Mouse (Mus musculus) CH12.LX (cell line): ENCODE measurements at regions not wholly inside any gene's neighbourhood (a gene's known extent, or its start where the extent isn't known, plus 50 kb on each side); places are given as distances from the start of the nearest gene placed in this dataset.
"Not testable (repeated sequence)": the region's sequence is repeated elsewhere in the genome, so short reads cannot be mapped to it uniquely, and the experiment has no call there.

Experiments used
- DNase-seq: peaks from one replicate; pipeline ENCODE4 v3.0.0-alpha.2; 2013; ENCODE audit errors: extremely low read depth
- H3K27ac ChIP-seq: 2 replicates; pipeline ENCODE4 v1.5.1; 2012; ENCODE audit warnings: low read depth, mild to moderate bottlenecking, control low read depth, moderate library complexity; ENCODE audit not compliant: insufficient read depth
- H3K27me3 ChIP-seq: replicated peaks from 2 replicates; pipeline ENCODE3; 2012; ENCODE audit warnings: inconsistent platforms
- H3K36me3 ChIP-seq, 2 experiments: replicated peaks in 1 of 2; 2 replicates each; pipeline versions ENCODE3 to v1.6.1; 2012; ENCODE audit warnings: inconsistent platforms in 1 of 2, low read length in 1 of 2, mild to moderate bottlenecking in 1 of 2, mixed read lengths in 1 of 2, moderate library complexity in 1 of 2; ENCODE audit not compliant: control insufficient read depth in 1 of 2, insufficient read depth in 1 of 2
- H3K4me1 ChIP-seq, 2 experiments: 2 replicates each; pipeline ENCODE4 v1.6.1; 2012; ENCODE audit warnings: inconsistent platforms in 1 of 2, moderate library complexity in 1 of 2; ENCODE audit not compliant: insufficient read depth in 2 of 2, control insufficient read depth in 1 of 2
- H3K4me2 ChIP-seq: 2 replicates; pipeline ENCODE4 v1.6.1; 2012; ENCODE audit warnings: low read depth, mild to moderate bottlenecking, control low read depth; ENCODE audit not compliant: poor library complexity, insufficient read depth, severe bottlenecking
- H3K4me3 ChIP-seq, 3 experiments: fragments of 150-350 bp in 1 of 3; sonication (generic) in 1 of 3; replicated peaks in 1 of 3; 2 replicates each; pipeline versions ENCODE3 to v1.5.1; 2011 to 2012; ENCODE audit warnings: low read depth in 2 of 3, low read length in 2 of 3, mild to moderate bottlenecking in 2 of 3, moderate library complexity in 2 of 3, control low read depth in 1 of 3, improper control_type of control experiment in 1 of 3, inconsistent platforms in 1 of 3, mixed read lengths in 1 of 3; ENCODE audit not compliant: poor library complexity in 1 of 3
- H3K79me2 ChIP-seq: replicated peaks from 2 replicates; pipeline ENCODE4 v1.6.1; 2012; ENCODE audit warnings: mild to moderate bottlenecking, moderate library complexity; ENCODE audit not compliant: control insufficient read depth, poor library complexity, insufficient read depth, severe bottlenecking; ENCODE audit errors: extremely low read depth
- H3K9ac ChIP-seq: 2 replicates; pipeline ENCODE4 v1.6.1; 2012; ENCODE audit warnings: low read depth, mild to moderate bottlenecking, control low read depth, moderate library complexity; ENCODE audit not compliant: insufficient read depth
- H3K9me3 ChIP-seq: replicated peaks from 2 replicates; pipeline ENCODE3; 2012; ENCODE audit warnings: low read length, inconsistent platforms, mixed read lengths
- CHD2 ChIP-seq: IDR thresholded peaks from 2 replicates; pipeline ENCODE4 v1.6.1; 2011; ENCODE audit warnings: low read length, improper control_type of control experiment
- CTCF ChIP-seq, 2 experiments: IDR thresholded peaks in 1 of 2; conservative IDR thresholded peaks in 1 of 2; 2 replicates each; pipeline ENCODE4 v1.5.1; 2011 to 2012; ENCODE audit warnings: low read depth in 2 of 2, low read length in 2 of 2, improper control_type of control experiment in 1 of 2, inconsistent platforms in 1 of 2, mild to moderate bottlenecking in 1 of 2, moderate library complexity in 1 of 2
- E2F4 ChIP-seq: IDR thresholded peaks from 2 replicates; pipeline ENCODE4 v1.6.1; 2011; ENCODE audit warnings: low read depth, low read length, improper control_type of control experiment; ENCODE audit not compliant: insufficient replicate concordance
- ELF1 ChIP-seq: IDR thresholded peaks from 2 replicates; pipeline ENCODE4 v1.6.1; 2014; ENCODE audit warnings: low read depth, mild to moderate bottlenecking, inconsistent platforms, low read length, improper control_type of control experiment
- GABPA ChIP-seq: IDR thresholded peaks from 2 replicates; pipeline ENCODE4 v1.6.1; 2012; ENCODE audit warnings: low read depth, low read length, improper control_type of control experiment, inconsistent platforms; ENCODE audit not compliant: insufficient replicate concordance
- JUN ChIP-seq: IDR thresholded peaks from 2 replicates; pipeline ENCODE4 v1.6.1; 2011; ENCODE audit warnings: low read depth, mild to moderate bottlenecking, low read length, improper control_type of control experiment, moderate library complexity; ENCODE audit not compliant: insufficient read depth
- MEF2A ChIP-seq: IDR thresholded peaks from 2 replicates; pipeline ENCODE4 v1.6.1; 2014; ENCODE audit warnings: low read depth, mild to moderate bottlenecking, inconsistent platforms, low read length, improper control_type of control experiment, borderline replicate concordance
- NELFE ChIP-seq: IDR thresholded peaks from 2 replicates; pipeline ENCODE4 v1.6.1; 2011; ENCODE audit warnings: low read depth, low read length, improper control_type of control experiment
- PAX5 ChIP-seq: IDR thresholded peaks from 2 replicates; pipeline ENCODE4 v1.6.1; 2012; ENCODE audit warnings: low read length, inconsistent platforms, mixed read lengths
- RAD21 ChIP-seq: IDR thresholded peaks from 2 replicates; pipeline ENCODE4 v1.6.1; 2011; ENCODE audit warnings: low read depth, mild to moderate bottlenecking, low read length, improper control_type of control experiment, moderate library complexity
- TBP ChIP-seq: conservative IDR thresholded peaks from 2 replicates; pipeline ENCODE4 v1.6.1; 2011; ENCODE audit warnings: low read depth, low read length, improper control_type of control experiment
- UBTF ChIP-seq: IDR thresholded peaks from 2 replicates; pipeline ENCODE4 v1.6.1; 2012; ENCODE audit warnings: low read depth, mild to moderate bottlenecking, inconsistent platforms, low read length, improper control_type of control experiment, moderate library complexity
- USF1 ChIP-seq: IDR thresholded peaks from 2 replicates; pipeline ENCODE4 v1.6.1; 2014; ENCODE audit warnings: low read depth, mild to moderate bottlenecking, inconsistent platforms, low read length, improper control_type of control experiment
- ZKSCAN1 ChIP-seq: IDR thresholded peaks from 2 replicates; pipeline ENCODE4 v1.6.1; 2012; ENCODE audit warnings: low read depth, inconsistent platforms, low read length, improper control_type of control experiment, borderline replicate concordance
- dilution Hi-C: fragments of 300-500 bp; cut with MboI; formaldehyde crosslinking; loops from 2 replicates; pipeline ENCODE4 v1.14.3; 2020; ENCODE audit warnings: low sequenced_read_pairs; ENCODE audit not compliant: extremely low pct_unique_long_range_greater_than_20kb, extremely low pct_ligation_motif_present
- in situ Hi-C: fragments of 300-500 bp; cut with MboI; formaldehyde crosslinking; loops from 3 replicates; pipeline ENCODE4 v1.14.3; 2019; ENCODE audit warnings: low sequenced_read_pairs, low pct_ligation_motif_present, low pct_unique_long_range_greater_than_20kb, mixed read lengths

- H3K9me3 ChIP-seq, DNase-seq, H3K4me2 ChIP-seq, in situ Hi-C loops, H3K79me2 ChIP-seq, H3K4me3 ChIP-seq, H3K27ac ChIP-seq, H3K36me3 ChIP-seq, dilution Hi-C loops, H3K9ac ChIP-seq, H3K4me1 ChIP-seq, H3K27me3 ChIP-seq: not testable (repeated sequence)
Measured at GRCm38 (mm10) chr5:3264988-3265738, 76.1 kb upstream of the Cdk6 start.

GRCm38 (mm10) chr5:3267021-3267420 is 74.3 kb upstream of the Cdk6 start:
- no peaks in the 10 kb centered on the region for H3K79me2 ChIP-seq
- no peaks in the 10 kb centered on the region for H3K4me1 ChIP-seq
- H3K9me3 ChIP-seq = no peaks in the 10 kb centered on the region
- H3K36me3 ChIP-seq = no peaks in the 10 kb centered on the region
- no peak for DNase-seq
- dilution Hi-C loops (no loop called here), in situ Hi-C loops (no loop called here)
- H3K27me3 ChIP-seq = no peaks in the 10 kb centered on the region
- no peak overlapping the region for H3K27ac ChIP-seq
- H3K4me3 ChIP-seq = no peak overlapping the region
- TF ChIP-seq CHD2 (no peak), E2F4 (no peak), NELFE (no peak), ELF1 (no peak), ZKSCAN1 (no peak), MEF2A (no peak), UBTF (no peak), RAD21 (no peak), PAX5 (no peak), CTCF (conservative IDR thresholded peaks at IDR 0.05 in 1 of 2, IDR thresholded peaks at IDR 0.05 in 1 of 2; ENCODE audit: low read depth in 2 of 2, low read length in 2 of 2) (no peak), GABPA (no peak), JUN (no peak), USF1 (no peak), TBP (no peak)
- TF ChIP-seq, all 38 proteins: peak for 0
- H3K9ac ChIP-seq = no peak overlapping the region
- no peak overlapping the region for H3K4me2 ChIP-seq
